ENCODE assay signal across 9 mouse cellular contexts in the genomic region with DNA sequence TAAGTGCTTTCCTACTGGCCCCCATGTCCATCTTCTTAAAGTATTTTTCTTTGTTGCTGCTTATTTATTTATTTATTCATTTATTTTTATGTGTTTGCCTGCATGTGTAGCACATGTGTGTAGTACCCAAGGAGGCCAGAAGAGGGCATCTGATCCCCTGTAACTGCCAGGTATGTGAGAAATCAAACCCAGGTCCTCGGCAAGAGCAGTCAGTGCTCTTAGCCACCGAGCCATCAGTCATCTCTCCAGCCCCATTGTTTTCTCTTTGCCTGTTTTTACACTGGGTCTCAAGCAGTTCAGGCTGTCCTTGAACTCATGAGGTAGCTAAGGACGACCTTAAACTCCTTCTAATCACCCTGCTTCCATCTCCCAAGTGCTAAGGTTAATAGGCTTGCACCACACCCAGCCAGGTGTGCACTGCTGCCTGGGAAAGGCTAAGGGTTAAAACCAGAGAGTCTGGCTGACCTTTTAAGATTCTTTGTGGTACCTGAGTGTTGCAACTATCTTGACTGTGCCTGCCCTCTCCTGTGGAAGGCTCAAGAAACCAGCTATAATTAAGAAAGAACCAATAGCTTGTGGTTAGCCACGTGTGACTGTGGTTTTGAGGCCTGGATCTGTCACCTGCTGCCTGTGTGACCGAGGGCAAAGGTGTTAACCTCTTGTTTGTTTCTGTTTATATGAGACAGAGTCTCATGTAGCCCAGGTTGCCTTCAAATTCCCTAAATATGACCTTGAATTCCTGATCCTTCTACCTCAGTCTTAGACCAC. TPM values are rescaled to one million over a fixed set of nuclear protein-coding genes. Genes with fewer than 3 reads are reported as not detected.
DNase-seq lines count a peak whose midpoint lies in the region; ATAC-seq and TF ChIP-seq lines count a peak whose summit lies in the region.
"Had no signal": no experiment of that assay in that cellular context is flagged by ENCODE, and none has a peak within 500 bp of the region (broad histone marks: within the 10 kb centered on the region; RNA-seq: fewer than 3 reads in every experiment).

No protein-coding gene starts in this region.

- 73% methylated on average over 5 of the region's 5 CpGs for WGBS in hindbrain, postnatal 0 days
- WGBS in hindbrain, embryonic 16.5 days = 74% methylated on average over 5 of the region's 5 CpGs
- WGBS in forebrain, embryonic 14.5 days = 73% methylated on average over 5 of the region's 5 CpGs

- no peak overlapping the region for H3K27ac ChIP-seq in hindbrain, postnatal 0 days
- no peak overlapping the region for H3K27ac ChIP-seq in hindbrain, embryonic 16.5 days (ENCODE audit: low read depth, low read length)
- H3K27ac ChIP-seq in forebrain, embryonic 14.5 days (ENCODE audit: low read depth, low read length) = no peak overlapping the region
- H3K27ac ChIP-seq: neural tube, embryonic 12.5 days had no signal

- no peaks in the 10 kb centered on the region; the same call in 1 of the 2 replicates for H3K4me1 ChIP-seq in hindbrain, postnatal 0 days (ENCODE audit: insufficient read depth, low read length)
- no peaks in the 10 kb centered on the region for H3K4me1 ChIP-seq in hindbrain, embryonic 16.5 days (ENCODE audit: control insufficient read depth, insufficient read depth, low read depth, low read length)
- H3K4me1 ChIP-seq in forebrain, embryonic 14.5 days (ENCODE audit: control insufficient read depth, insufficient read depth, low read length) = no peaks in the 10 kb centered on the region

- H3K9me3 ChIP-seq in hindbrain, postnatal 0 days (ENCODE audit: low read length) = no peaks in the 10 kb centered on the region
- no peaks in the 10 kb centered on the region for H3K9me3 ChIP-seq in hindbrain, embryonic 16.5 days (ENCODE audit: control insufficient read depth, low read length)
- H3K9me3 ChIP-seq in forebrain, embryonic 14.5 days (replicated peaks; ENCODE audit: control insufficient read depth, low read length) = no peaks in the 10 kb centered on the region
- H3K9me3 ChIP-seq: neural tube, embryonic 12.5 days had no signal

- H3K36me3 ChIP-seq in hindbrain, postnatal 0 days (ENCODE audit: insufficient read depth, low read length) = no peaks in the 10 kb centered on the region
- no peaks in the 10 kb centered on the region for H3K36me3 ChIP-seq in hindbrain, embryonic 16.5 days (ENCODE audit: control insufficient read depth, insufficient read depth, low read length)
- H3K36me3 ChIP-seq in forebrain, embryonic 14.5 days (ENCODE audit: control insufficient read depth, insufficient read depth, low read length) = no peaks in the 10 kb centered on the region
- H3K36me3 ChIP-seq: neural tube, embryonic 12.5 days had no signal

- H3K9ac ChIP-seq in hindbrain, postnatal 0 days (replicated peaks; ENCODE audit: low read length) = no peak overlapping the region
- H3K9ac ChIP-seq in hindbrain, embryonic 16.5 days (ENCODE audit: low read depth, low read length) = no peak overlapping the region
- H3K9ac ChIP-seq in forebrain, embryonic 14.5 days (ENCODE audit: low read length) = no peak overlapping the region
- H3K9ac ChIP-seq: neural tube, embryonic 12.5 days had no signal

- no peak overlapping the region for H3K4me2 ChIP-seq in hindbrain, postnatal 0 days (ENCODE audit: low read depth, low read length)
- H3K4me2 ChIP-seq in hindbrain, embryonic 16.5 days (ENCODE audit: low read length) = no peak overlapping the region
- no peak overlapping the region for H3K4me2 ChIP-seq in forebrain, embryonic 14.5 days (ENCODE audit: low read length)
- H3K4me2 ChIP-seq: neural tube, embryonic 12.5 days had no signal

- peak; percentile 52 for TF ChIP-seq CTCF in hindbrain, postnatal 0 days (IDR thresholded peaks at IDR 0.05; ENCODE audit: low read depth)

- H3K27me3 ChIP-seq in hindbrain, postnatal 0 days (ENCODE audit: insufficient read depth, low read length) = no peaks in the 10 kb centered on the region
- H3K27me3 ChIP-seq in hindbrain, embryonic 16.5 days (replicated peaks; ENCODE audit: control insufficient read depth, insufficient read depth, low read length) = no peaks in the 10 kb centered on the region
- no peaks in the 10 kb centered on the region for H3K27me3 ChIP-seq in forebrain, embryonic 14.5 days (replicated peaks; ENCODE audit: control insufficient read depth, insufficient read depth, low read length)
- H3K27me3 ChIP-seq: neural tube, embryonic 12.5 days had no signal

- ATAC-seq in hindbrain, postnatal 0 days = no peak
- ATAC-seq in hindbrain, embryonic 16.5 days = no peak
- ATAC-seq in forebrain, embryonic 14.5 days = no peak

- H3K4me3 ChIP-seq in hindbrain, postnatal 0 days (ENCODE audit: low read length) = no peak overlapping the region
- no peak overlapping the region for H3K4me3 ChIP-seq in hindbrain, embryonic 16.5 days (ENCODE audit: low read length)
- H3K4me3 ChIP-seq in forebrain, embryonic 14.5 days (ENCODE audit: low read depth, low read length) = no peak overlapping the region
- H3K4me3 ChIP-seq: neural tube, embryonic 12.5 days had no signal

- DNase-seq in hindbrain, postnatal 0 days (ENCODE audit: low spot score) = no peak
- DNase-seq in B cell, adult 2 months = peak; percentile 55 to 57
- peak; percentile 81 for DNase-seq in R1 (ENCODE audit: low read depth, low spot score)
- peak; percentile 47 for DNase-seq in lung, postnatal 25 days (ENCODE audit: low spot score)
- no peak for DNase-seq in urinary bladder, postnatal 25 days (ENCODE audit: low spot score)
- no peak for DNase-seq in gastrocnemius, adult 8-10 months (ENCODE audit: low spot score in 2 of 2)
- no peak for DNase-seq in forebrain, embryonic 14.5 days (ENCODE audit: low spot score)

RNA-seq across cellular contexts. Expression of a gene that starts 16.7 kb away (rescaled TPM):
- total RNA-seq in hindbrain, postnatal 0 days (2014; rRNA removed) = 204 and 218 TPM in 2 replicates
- polyA plus RNA-seq in hindbrain, postnatal 0 days (2015; fragmentation: Nextera tagmentation; extraction: Ambion mirVana) = 86.1 and 90.5 TPM in 2 replicates
- 110 and 124 TPM in 2 replicates for polyA plus RNA-seq in hindbrain, embryonic 16.5 days (2015; fragmentation: Nextera tagmentation; extraction: Ambion mirVana)
- 100 to 1,000 TPM; 113 to 132 (median 118) TPM for total RNA-seq in gastrocnemius, adult 8-10 months (2022)
- 150 and 158 TPM in 2 replicates for polyA plus RNA-seq in forebrain, embryonic 14.5 days (2014; fragmentation: Nextera tagmentation; extraction: Ambion mirVana)

Comparison
In these comparisons a context has a peak if more than half of its experiments do, and no peak if none do; other contexts are left out.
1. DNase-seq: peak in B cell, adult 2 months (2 of 2), R1 (single experiment) and lung, postnatal 25 days (single experiment); none in hindbrain, postnatal 0 days (single experiment), urinary bladder, postnatal 25 days (single experiment), gastrocnemius, adult 8-10 months (0 of 2) and forebrain, embryonic 14.5 days (single experiment).